Mouse (Mus musculus) testis, adult 2 months (tissue): ENCODE measurements around the gene Apaf1. TPM values are rescaled to one million over a fixed set of nuclear protein-coding genes. Genes with fewer than 3 reads are reported as not detected.

ENCODE experiments used
- H3K27ac ChIP-seq: fragments of 200-500 bp; 2 replicates; pipeline ENCODE4 v1.5.1; 2012; ENCODE audit warnings: low read depth, low read length; ENCODE audit not compliant: control insufficient read depth, insufficient read depth
- H3K27me3 ChIP-seq: fragments of 200-500 bp; 2 replicates; pipeline ENCODE4 v1.6.1; 2012; ENCODE audit warnings: mild to moderate bottlenecking, low read length, moderate library complexity; ENCODE audit not compliant: control insufficient read depth, insufficient read depth
- H3K36me3 ChIP-seq: fragments of 200-500 bp; 2 replicates; pipeline ENCODE4 v1.6.1; 2012; ENCODE audit warnings: mild to moderate bottlenecking, low read length; ENCODE audit not compliant: control insufficient read depth, insufficient read depth
- H3K4me1 ChIP-seq: fragments of 200-500 bp; 2 replicates; pipeline ENCODE4 v1.6.1; 2012; ENCODE audit warnings: low read length; ENCODE audit not compliant: control insufficient read depth, insufficient read depth
- H3K4me3 ChIP-seq: fragments of 200-500 bp; 2 replicates; pipeline ENCODE4 v1.5.1; 2012; ENCODE audit warnings: low read depth, mild to moderate bottlenecking, low read length, moderate library complexity, mixed read lengths; ENCODE audit not compliant: control insufficient read depth
- CTCF ChIP-seq: fragments of 200-500 bp; IDR thresholded peaks from 2 replicates; pipeline ENCODE4 v1.5.1; 2012; ENCODE audit warnings: low read depth, mild to moderate bottlenecking, inconsistent platforms, low read length, moderate library complexity; ENCODE audit not compliant: control insufficient read depth, insufficient read depth, insufficient replicate concordance
- POLR2A ChIP-seq: fragments of 200-500 bp; IDR thresholded peaks from 2 replicates; pipeline ENCODE4 v1.6.1; 2012; ENCODE audit warnings: low read depth, mild to moderate bottlenecking, inconsistent platforms, low read length, moderate library complexity; ENCODE audit not compliant: control insufficient read depth
- polyA plus RNA-seq: library from polyadenylated mRNA; depleted of rRNA; stranded (reverse); fragments of >200 nt; gene quantifications from 2 replicates; pipeline ENCODE4 v1.2.3, GENCODE M21; 2012

Apaf1 gene
- polyA plus RNA-seq, 1 experiment: 1.7 TPM

DNA sequence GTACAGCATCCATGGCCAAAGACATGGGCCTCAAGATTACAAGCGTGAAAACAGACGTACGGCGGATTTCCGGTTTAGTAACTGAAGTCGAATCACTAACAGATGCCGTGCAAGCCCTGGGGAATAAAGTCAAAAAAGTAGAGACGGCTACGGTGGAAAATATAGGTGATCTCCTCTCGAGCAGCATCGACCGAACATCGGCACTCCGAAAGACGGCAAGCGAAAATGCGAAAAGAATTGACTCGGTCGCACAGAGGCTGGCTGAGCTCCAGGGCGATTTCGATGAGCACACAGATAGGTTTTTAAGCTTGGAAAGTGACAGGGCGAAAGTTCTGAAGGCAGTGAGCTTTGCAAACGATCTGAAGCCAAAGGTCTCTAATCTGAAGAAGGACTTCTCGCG is 19.4 kb upstream of the Apaf1 start:
- H3K4me1 ChIP-seq: peaks cover 2% of the 10 kb centered on the region; the same call in 1 of the 2 replicates
- H3K4me3 ChIP-seq: peak overlapping the region; percentile 65
- no peak overlapping the region for H3K27ac ChIP-seq
- H3K27me3 ChIP-seq: no peaks in the 10 kb centered on the region
- TF ChIP-seq POLR2A (no peak), CTCF (no peak)
- H3K36me3 ChIP-seq: no peaks in the 10 kb centered on the region

DNA sequence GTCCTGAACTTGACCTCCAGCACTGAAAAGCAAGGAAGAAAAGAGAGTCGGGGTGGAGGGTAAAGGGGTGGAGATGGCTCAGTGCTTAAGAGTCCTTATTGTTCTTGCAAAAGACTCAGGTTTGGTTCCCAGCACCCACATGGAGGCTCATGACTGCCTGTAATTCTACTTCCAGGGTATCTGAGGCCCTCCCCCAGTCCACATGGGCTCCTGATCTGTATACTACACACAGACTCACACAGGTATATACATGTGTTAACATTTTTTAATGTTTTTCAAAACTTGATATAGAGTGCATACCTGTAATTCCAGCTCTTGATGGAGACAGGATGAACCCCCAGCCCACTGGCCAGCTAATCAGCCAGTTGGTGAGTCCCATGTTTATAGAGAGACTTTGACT is 17.5 kb upstream of the Apaf1 start:
- no peak overlapping the region for H3K27ac ChIP-seq
- H3K36me3 ChIP-seq: no peaks in the 10 kb centered on the region
- TF ChIP-seq POLR2A (no peak), CTCF (no peak)
- H3K4me3 ChIP-seq: no peak overlapping the region
- H3K27me3 ChIP-seq: no peaks in the 10 kb centered on the region
- H3K4me1 ChIP-seq: peaks cover 2% of the 10 kb centered on the region; the same call in 1 of the 2 replicates

- no peak overlapping the region for H3K27ac ChIP-seq
- H3K4me3 ChIP-seq: no peak overlapping the region
- peaks cover 2% of the 10 kb centered on the region; the same call in 1 of the 2 replicates for H3K4me1 ChIP-seq
- no peaks in the 10 kb centered on the region for H3K27me3 ChIP-seq
- TF ChIP-seq POLR2A (no peak), CTCF (no peak)
- H3K36me3 ChIP-seq: no peaks in the 10 kb centered on the region
These were observed 15.5 kb upstream of the Apaf1 start for GRCm38 (mm10) chr10:91098056-91098455.

DNA sequence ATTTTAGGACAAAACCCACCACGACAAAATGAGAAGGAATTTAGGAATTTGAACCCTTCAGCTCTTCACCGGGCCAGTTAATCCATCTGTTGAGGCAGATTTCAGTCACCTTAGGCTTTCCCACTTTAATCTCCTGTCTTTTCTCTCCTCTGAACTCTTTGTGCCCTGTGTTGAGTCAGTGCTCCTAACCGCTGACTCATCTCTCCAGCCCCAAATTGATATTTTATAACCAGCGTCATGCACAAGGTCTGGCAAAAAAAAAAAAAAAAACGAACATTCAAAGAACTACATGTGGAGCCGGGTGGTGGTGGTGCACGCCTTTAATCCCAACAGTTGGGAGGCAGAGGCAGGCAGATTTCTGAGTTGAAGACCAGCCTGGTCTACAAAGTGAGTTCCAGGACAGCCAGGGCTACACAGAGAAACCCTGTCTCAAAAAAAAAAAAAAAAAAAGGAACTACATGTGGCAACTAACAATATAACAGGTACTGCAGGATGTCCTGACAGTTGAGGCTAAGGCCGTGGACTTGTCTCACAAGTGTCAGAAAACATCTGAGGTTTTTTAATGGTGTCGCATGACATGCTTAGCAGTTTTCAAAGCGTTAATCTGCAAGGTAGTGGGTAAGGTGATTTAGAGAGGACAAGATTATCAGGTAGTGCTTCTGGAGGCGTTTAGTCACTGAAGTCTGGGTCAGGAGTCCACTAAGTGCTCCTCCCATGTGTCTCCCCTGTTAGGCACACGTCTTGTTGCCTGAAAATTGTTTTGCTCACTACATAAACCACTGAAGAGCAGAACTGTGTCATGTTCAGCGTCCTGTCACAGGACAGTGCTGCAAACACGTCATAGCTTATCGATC is 11.9 kb upstream of the Apaf1 start:
- no peaks in the 10 kb centered on the region for H3K27me3 ChIP-seq
- H3K4me1 ChIP-seq: no peaks in the 10 kb centered on the region
- no peak overlapping the region for H3K27ac ChIP-seq
- TF ChIP-seq CTCF: no peak
- no peaks in the 10 kb centered on the region for H3K36me3 ChIP-seq
- peak overlapping the region; percentile 27; the same call in 1 of the 2 replicates for H3K4me3 ChIP-seq

DNA sequence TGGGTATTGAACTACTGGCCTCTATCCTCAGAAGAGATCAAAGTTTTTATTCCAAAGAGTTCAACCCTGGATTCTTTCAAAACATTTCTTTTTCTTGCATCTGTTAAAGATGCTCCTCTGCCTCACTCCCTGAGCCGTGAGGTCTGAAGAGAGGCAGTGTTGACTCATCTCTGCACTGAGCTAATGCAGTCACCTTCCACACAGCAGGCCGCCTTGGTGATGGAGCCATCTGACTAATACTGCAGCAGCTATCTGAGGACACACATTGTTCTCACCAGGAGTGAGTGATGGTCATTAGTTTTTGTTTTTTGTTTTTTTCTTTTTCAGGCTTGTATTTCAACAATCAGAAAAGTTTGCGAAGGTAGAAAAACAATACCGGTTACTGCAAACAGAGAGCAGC is 10.2 kb upstream of the Apaf1 start:
- no peak overlapping the region for H3K27ac ChIP-seq
- no peaks in the 10 kb centered on the region for H3K36me3 ChIP-seq
- TF ChIP-seq CTCF (no peak), POLR2A (no peak)
- no peaks in the 10 kb centered on the region for H3K27me3 ChIP-seq
- no peak overlapping the region for H3K4me3 ChIP-seq
- no peaks in the 10 kb centered on the region for H3K4me1 ChIP-seq

DNA sequence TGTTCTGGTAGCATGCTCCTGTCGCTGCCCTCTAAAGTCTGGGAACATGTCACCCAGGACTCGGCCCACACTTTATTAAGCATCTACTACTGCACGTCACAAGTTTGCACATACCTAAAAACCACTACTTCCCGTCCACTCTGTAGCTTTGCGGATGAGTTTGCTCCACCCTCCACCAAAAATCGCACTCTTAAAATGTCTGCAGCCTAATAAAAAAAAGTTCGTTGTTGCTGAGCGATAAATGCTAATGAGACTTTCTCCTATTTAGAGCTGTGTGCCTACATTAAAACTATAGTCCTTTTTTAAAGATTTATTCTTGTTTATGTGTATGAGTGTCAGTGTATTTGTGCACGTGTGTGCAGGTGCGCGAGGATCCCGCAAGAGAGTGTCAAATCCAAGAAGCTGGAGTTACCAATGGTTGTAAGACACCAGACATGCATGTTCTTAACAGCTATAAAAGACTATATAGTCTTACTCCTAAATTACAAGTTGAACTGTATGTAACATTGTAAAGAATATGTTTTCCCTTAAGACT is 890 bp upstream of the Apaf1 start:
- no peaks in the 10 kb centered on the region for H3K27me3 ChIP-seq
- 0 out of 2 replicates have a peak overlapping the region, but pooled peaks have one; percentile 23 for H3K27ac ChIP-seq
- no peak for TF ChIP-seq POLR2A
- no peak for TF ChIP-seq CTCF
- no peaks in the 10 kb centered on the region for H3K36me3 ChIP-seq
- H3K4me3 ChIP-seq: peak overlapping the region; percentile 96
- peaks cover 4% of the 10 kb centered on the region for H3K4me1 ChIP-seq

DNA sequence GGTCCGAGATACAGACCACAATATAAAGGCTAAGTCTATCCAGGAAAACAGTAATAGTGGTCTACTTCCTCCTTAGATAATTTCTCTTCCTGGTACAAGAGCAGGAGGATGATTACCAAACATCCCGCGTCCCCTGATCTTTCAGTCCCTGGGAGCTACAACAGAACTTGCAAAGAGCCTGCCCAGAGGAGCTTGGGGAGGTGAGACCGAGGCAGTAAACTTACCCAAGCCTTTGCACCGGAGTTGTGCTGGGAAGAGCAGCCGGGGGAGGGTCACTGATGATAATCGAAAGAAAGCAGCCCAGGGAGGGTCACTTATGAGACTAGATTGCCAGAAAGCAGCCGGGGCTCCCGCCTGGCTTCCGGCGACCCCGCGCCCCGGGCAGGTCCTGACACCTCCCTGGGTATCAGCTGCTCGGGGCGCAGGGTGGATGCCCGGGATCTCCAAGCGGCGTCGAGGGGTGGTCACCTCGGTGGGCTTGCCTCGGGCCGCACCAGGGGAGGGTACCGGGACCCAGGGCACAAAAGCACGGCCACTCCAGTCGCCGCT is 537 bp downstream of the Apaf1 start:
- H3K27me3 ChIP-seq: no peaks in the 10 kb centered on the region
- H3K4me1 ChIP-seq: peaks cover 4% of the 10 kb centered on the region
- no peaks in the 10 kb centered on the region for H3K36me3 ChIP-seq
- H3K4me3 ChIP-seq: peak overlapping the region; percentile 96
- TF ChIP-seq CTCF (no peak), POLR2A (no peak)
- H3K27ac ChIP-seq: peak overlapping the region; percentile 49; the same call in 1 of the 2 replicates

- Histone ChIP-seq H3K4me3 (no peak overlapping the region), H3K36me3 (no peaks in the 10 kb centered on the region), H3K27ac (no peak overlapping the region), H3K27me3 (no peaks in the 10 kb centered on the region), H3K4me1 (peaks cover 4% of the 10 kb centered on the region)
- TF ChIP-seq POLR2A (no peak), CTCF (no peak)
These were observed 2.0 kb downstream of the Apaf1 start for GRCm38 (mm10) chr10:91080540-91080939.
